Mouse (Mus musculus): ENCODE data around the gene Foxp1.

GRCm38 (mm10) chr6:99019266-99019665, 503.3 kb downstream of the Foxp1 start:
- TF ChIP-seq GATA1 (IDR thresholded peaks at IDR 0.05; ENCODE audit: borderline replicate concordance, low read length): no peak
- no peak for TF ChIP-seq CTCF (IDR thresholded peaks at IDR 0.05; ENCODE audit: low read depth, low read length)
- TF ChIP-seq TAL1 (conservative IDR thresholded peaks at IDR 0.05; ENCODE audit: low read depth, low read length): no peak
- no peak for TF ChIP-seq POLR2AphosphoS5 (IDR thresholded peaks at IDR 0.05; ENCODE audit: insufficient replicate concordance, low read depth, low read length)
- TF ChIP-seq GATA2 (IDR thresholded peaks at IDR 0.05; ENCODE audit: borderline replicate concordance, low read depth, low read length): no peak

All from G1E (cell line).